Mouse (Mus musculus) layer of hippocampus, adult 8-10 months (tissue): ENCODE data around the gene Man1c1. TPM values are rescaled to one million over a fixed set of nuclear protein-coding genes. Genes with fewer than 3 reads are reported as not detected.
A peak's percentile ranks its signal among the peaks of the same experiment; 100 is the strongest.

ENCODE experiments used
- DNase-seq, 2 experiments: peaks; one replicate each; pipeline ENCODE4 v3.0.0; 2022; ENCODE audit warnings: low spot score in 2 of 2
- total RNA-seq, 4 experiments: library from RNA; stranded (reverse); gene quantifications; 2 replicates each; pipeline ENCODE4 v1.2.4; 2022

The Man1c1 gene
- total RNA-seq, 4 experiments from 2014 or later = 24.6 to 31.4 (median 28.1) TPM

GRCm38 (mm10) chr4:134677556-134678508, 26.3 kb downstream of the Man1c1 start:
- DNase-seq = peak; percentile 44 to 61

- DNase-seq = no peak
Measured at GRCm38 (mm10) chr4:134675800-134676199, 28.3 kb downstream of the Man1c1 start.

GRCm38 (mm10) chr4:134674970-134675369, 29.1 kb downstream of the Man1c1 start:
- no peak for DNase-seq

GRCm38 (mm10) chr4:134673882-134674463, 30.1 kb downstream of the Man1c1 start:
- DNase-seq = peak in 1 of 2 experiments; percentile 28

- DNase-seq = no peak
Measured at GRCm38 (mm10) chr4:134673151-134673550, 30.9 kb downstream of the Man1c1 start.

GRCm38 (mm10) chr4:134672326-134672725, 31.8 kb downstream of the Man1c1 start:
- DNase-seq = no peak

GRCm38 (mm10) chr4:134671660-134672173, 32.4 kb downstream of the Man1c1 start:
- no peak for DNase-seq

GRCm38 (mm10) chr4:134669742-134670354, 34.2 kb downstream of the Man1c1 start:
- no peak for DNase-seq

- no peak for DNase-seq
Measured at GRCm38 (mm10) chr4:134668355-134669028, 35.6 kb downstream of the Man1c1 start.

GRCm38 (mm10) chr4:134666391-134666790, 37.7 kb downstream of the Man1c1 start:
- DNase-seq = no peak

GRCm38 (mm10) chr4:134663052-134663451, 41.0 kb downstream of the Man1c1 start:
- DNase-seq = no peak

GRCm38 (mm10) chr4:134660630-134661183, 43.4 kb downstream of the Man1c1 start:
- no peak for DNase-seq

- no peak for DNase-seq
Measured at GRCm38 (mm10) chr4:134659354-134660301, 44.5 kb downstream of the Man1c1 start.

GRCm38 (mm10) chr4:134657473-134657872, 46.6 kb downstream of the Man1c1 start:
- DNase-seq = no peak

GRCm38 (mm10) chr4:134654391-134654790, 49.7 kb downstream of the Man1c1 start:
- no peak for DNase-seq

GRCm38 (mm10) chr4:134652720-134653119, 51.4 kb downstream of the Man1c1 start:
- DNase-seq = no peak

- no peak for DNase-seq
Measured at GRCm38 (mm10) chr4:134652151-134652550, 51.9 kb downstream of the Man1c1 start.

GRCm38 (mm10) chr4:134651358-134651757, 52.7 kb downstream of the Man1c1 start:
- no peak for DNase-seq

- no peak for DNase-seq
Measured at GRCm38 (mm10) chr4:134645042-134645948, 58.8 kb downstream of the Man1c1 start.
